Mouse (Mus musculus): ENCODE data around the gene Cmc1. TPM values are rescaled to one million over a fixed set of nuclear protein-coding genes. Genes with fewer than 3 reads are reported as not detected.
A peak's percentile ranks its signal among the peaks of the same experiment; 100 is the strongest.

Cmc1 gene
- polyA plus RNA-seq (2015; fragmentation: Nextera tagmentation; extraction: Ambion mirVana) = 46.2 and 51.2 TPM in 2 replicates

DNA sequence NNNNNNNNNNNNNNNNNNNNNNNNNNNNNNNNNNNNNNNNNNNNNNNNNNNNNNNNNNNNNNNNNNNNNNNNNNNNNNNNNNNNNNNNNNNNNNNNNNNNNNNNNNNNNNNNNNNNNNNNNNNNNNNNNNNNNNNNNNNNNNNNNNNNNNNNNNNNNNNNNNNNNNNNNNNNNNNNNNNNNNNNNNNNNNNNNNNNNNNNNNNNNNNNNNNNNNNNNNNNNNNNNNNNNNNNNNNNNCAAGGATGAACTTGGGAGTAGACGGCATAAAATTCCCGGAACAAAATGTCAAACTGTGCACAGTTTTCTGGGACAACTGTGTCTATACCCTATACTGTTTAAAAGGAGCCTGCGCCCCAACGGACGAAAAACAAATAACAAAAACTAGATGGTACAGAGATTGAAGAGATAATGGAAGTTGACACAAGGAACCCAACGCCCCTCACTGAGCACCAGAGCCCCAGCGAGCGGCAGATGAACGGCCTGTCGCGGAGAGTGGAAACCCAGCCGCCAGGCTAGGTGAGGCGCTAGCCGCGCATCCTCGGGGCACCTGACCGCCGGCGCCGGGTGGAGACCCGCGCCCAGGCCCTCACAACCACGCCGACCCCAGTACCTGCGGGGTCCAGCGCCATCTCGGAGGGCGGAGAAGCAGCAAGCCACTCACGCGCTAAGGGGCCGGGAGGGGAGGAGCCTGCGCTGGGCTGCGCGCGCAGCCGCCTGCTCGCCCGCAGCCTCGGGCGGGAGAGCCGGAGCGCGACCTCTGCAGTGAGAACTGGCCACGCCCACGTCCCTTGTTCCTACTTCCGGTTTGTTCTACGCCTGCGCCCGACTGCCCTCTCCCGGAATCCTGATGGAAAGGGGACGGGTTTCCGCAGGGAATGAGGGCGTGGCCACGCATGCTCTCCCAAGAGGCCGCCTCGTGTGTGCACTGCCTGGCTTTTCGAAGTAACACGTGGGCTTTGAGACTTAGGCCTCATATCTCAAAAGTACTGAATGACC lies at the start of gene Cmc1:
Gene Cmc1, minus strand, starts transcription at position 771 of the 996 bp plus-strand sequence.
- ATAC-seq (peak; percentile 98), DNase-seq (ENCODE audit: low spot score) (peak; percentile 99)
- Histone ChIP-seq H3K9ac (replicated peaks; ENCODE audit: low read depth) (peak within 1 kb of the TSS; percentile 51), H3K27me3 (replicated peaks; ENCODE audit: insufficient read depth, low read length) (no peaks in the 10 kb centered on the region), H3K4me2 (replicated peaks; ENCODE audit: low read depth, low read length) (peak within 1 kb of the TSS; percentile 62), H3K4me1 (ENCODE audit: insufficient read depth, low read depth, low read length) (0 out of 2 replicates have a peak, but pooled peaks cover 2% of the 10 kb centered on the region), H3K4me3 (ENCODE audit: low read depth, low read length) (peak within 1 kb of the TSS; percentile 83), H3K27ac (ENCODE audit: low read length) (peak within 1 kb of the TSS; percentile 60), H3K9me3 (ENCODE audit: low read length) (no peaks in the 10 kb centered on the region), H3K36me3 (ENCODE audit: insufficient read depth, low read length) (no peaks in the 10 kb centered on the region)
- TF ChIP-seq EP300 (IDR thresholded peaks at IDR 0.05) (no peak), CTCF (IDR thresholded peaks at IDR 0.05) (peak; percentile 46)
- 2% methylated on average over 56 of the region's 58 CpGs for WGBS

DNA sequence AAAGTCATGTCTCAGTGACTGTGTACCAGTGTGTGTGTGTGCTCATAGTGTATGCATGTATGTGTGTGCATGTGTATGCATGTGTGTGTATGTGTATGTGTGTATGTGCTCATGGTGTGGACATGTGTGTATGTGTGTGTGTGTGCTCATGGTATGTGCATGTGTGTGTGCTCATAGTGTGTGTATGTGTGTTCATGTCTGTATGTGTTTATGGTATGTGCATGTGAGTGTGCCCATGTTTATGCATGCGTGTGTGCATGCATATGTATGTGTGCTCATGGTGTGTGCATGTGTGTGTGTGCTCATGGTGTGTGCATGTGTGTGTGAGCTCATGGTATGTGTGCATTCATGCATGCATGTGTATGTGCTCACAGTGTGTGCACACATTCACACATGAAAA lies 48.6 kb upstream of the Cmc1 start:
- DNase-seq (ENCODE audit: low spot score) (no peak), ATAC-seq (no peak)
- no peak overlapping the region for H3K27ac ChIP-seq (ENCODE audit: low read length)
- H3K4me2 ChIP-seq (replicated peaks; ENCODE audit: low read depth, low read length) = no peak overlapping the region
- TF ChIP-seq EP300 (IDR thresholded peaks at IDR 0.05) = no peak
- no peak for TF ChIP-seq CTCF (IDR thresholded peaks at IDR 0.05)
- no peaks in the 10 kb centered on the region for H3K36me3 ChIP-seq (ENCODE audit: insufficient read depth, low read length)
- H3K4me3 ChIP-seq (ENCODE audit: low read depth, low read length) = no peak overlapping the region
- WGBS = 90% methylated on average over 1 of the region's 1 CpGs
- no peaks in the 10 kb centered on the region for H3K4me1 ChIP-seq (ENCODE audit: insufficient read depth, low read depth, low read length)
- no peak overlapping the region for H3K9ac ChIP-seq (replicated peaks; ENCODE audit: low read depth)
- no peaks in the 10 kb centered on the region for H3K27me3 ChIP-seq (replicated peaks; ENCODE audit: insufficient read depth, low read length)
- H3K9me3 ChIP-seq (ENCODE audit: low read length) = no peaks in the 10 kb centered on the region

DNA sequence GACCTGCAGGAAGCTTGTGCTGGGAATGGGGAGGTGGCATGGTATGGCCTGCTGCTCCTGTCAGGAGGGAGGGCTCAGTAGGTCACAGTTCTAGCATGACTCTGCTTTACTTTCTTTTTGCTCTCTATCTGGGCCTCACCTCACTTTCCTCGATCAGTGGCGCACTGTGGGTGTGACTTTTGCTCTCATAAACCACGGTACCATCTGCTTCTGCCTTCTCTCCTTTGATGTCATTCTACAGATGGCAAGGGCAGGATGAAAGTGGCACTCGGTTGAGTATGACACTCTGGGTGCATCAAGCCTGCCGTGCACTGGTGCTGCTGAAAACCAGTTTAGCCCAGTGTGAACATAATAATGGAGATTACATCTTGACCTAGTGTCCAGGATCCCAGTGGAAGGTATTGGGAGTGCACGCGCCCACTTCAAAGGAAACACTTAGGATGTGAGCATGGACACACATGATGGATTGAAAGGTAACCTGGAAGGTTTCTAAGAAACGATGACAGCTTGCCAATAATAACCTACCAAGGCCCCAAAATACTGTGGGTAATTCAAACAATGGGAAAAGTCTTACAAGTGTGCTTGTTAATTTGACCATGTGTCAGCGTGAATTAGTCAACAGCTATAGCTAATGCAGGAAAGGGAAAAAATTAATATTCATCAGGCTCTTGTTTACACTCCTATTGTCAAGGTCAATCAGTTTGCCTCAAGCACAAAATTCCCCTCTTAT lies 46.8 kb upstream of the Cmc1 start:
- H3K4me1 ChIP-seq (ENCODE audit: insufficient read depth, low read depth, low read length) = no peaks in the 10 kb centered on the region
- WGBS = 80% methylated on average over 9 of the region's 9 CpGs
- H3K4me2 ChIP-seq (replicated peaks; ENCODE audit: low read depth, low read length) = no peak overlapping the region
- ATAC-seq = no peak
- no peak overlapping the region for H3K27ac ChIP-seq (ENCODE audit: low read length)
- H3K27me3 ChIP-seq (replicated peaks; ENCODE audit: insufficient read depth, low read length) = no peaks in the 10 kb centered on the region
- DNase-seq (ENCODE audit: low spot score) = no peak
- TF ChIP-seq EP300 (IDR thresholded peaks at IDR 0.05) = no peak
- no peak for TF ChIP-seq CTCF (IDR thresholded peaks at IDR 0.05)
- no peaks in the 10 kb centered on the region for H3K36me3 ChIP-seq (ENCODE audit: insufficient read depth, low read length)
- no peak overlapping the region for H3K4me3 ChIP-seq (ENCODE audit: low read depth, low read length)
- no peaks in the 10 kb centered on the region for H3K9me3 ChIP-seq (ENCODE audit: low read length)
- H3K9ac ChIP-seq (replicated peaks; ENCODE audit: low read depth) = no peak overlapping the region

DNA sequence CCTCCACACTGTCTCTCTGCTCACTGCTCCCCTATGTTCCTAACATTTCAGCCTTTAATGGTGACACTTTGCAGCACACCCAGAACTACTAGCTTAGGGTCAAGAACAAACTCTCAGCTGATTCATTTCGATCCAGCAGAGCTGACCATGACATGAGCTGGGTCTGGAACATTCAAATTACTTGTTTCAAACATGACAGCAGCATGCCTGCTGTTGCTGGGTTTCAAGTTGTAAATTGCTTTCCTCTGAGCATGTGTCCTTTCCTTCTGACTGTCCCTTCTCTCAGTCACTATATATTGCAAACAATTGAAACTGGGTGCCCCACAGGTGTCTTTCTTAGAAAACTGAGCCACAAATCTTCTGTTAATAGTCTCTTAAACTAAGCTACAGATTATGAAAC lies 43.3 kb upstream of the Cmc1 start:
- H3K4me3 ChIP-seq (ENCODE audit: low read depth, low read length) = no peak overlapping the region
- H3K27me3 ChIP-seq (replicated peaks; ENCODE audit: insufficient read depth, low read length) = no peaks in the 10 kb centered on the region
- TF ChIP-seq CTCF (IDR thresholded peaks at IDR 0.05) = no peak
- TF ChIP-seq EP300 (IDR thresholded peaks at IDR 0.05) = no peak
- WGBS = 89% methylated on average over 1 of the region's 1 CpGs
- no peak for DNase-seq (ENCODE audit: low spot score)
- ATAC-seq = no peak
- H3K9ac ChIP-seq (replicated peaks; ENCODE audit: low read depth) = no peak overlapping the region
- H3K4me1 ChIP-seq (ENCODE audit: insufficient read depth, low read depth, low read length) = no peaks in the 10 kb centered on the region
- H3K9me3 ChIP-seq (ENCODE audit: low read length) = no peaks in the 10 kb centered on the region
- H3K36me3 ChIP-seq (ENCODE audit: insufficient read depth, low read length) = no peaks in the 10 kb centered on the region
- H3K27ac ChIP-seq (ENCODE audit: low read length) = no peak overlapping the region
- H3K4me2 ChIP-seq (replicated peaks; ENCODE audit: low read depth, low read length) = no peak overlapping the region

DNA sequence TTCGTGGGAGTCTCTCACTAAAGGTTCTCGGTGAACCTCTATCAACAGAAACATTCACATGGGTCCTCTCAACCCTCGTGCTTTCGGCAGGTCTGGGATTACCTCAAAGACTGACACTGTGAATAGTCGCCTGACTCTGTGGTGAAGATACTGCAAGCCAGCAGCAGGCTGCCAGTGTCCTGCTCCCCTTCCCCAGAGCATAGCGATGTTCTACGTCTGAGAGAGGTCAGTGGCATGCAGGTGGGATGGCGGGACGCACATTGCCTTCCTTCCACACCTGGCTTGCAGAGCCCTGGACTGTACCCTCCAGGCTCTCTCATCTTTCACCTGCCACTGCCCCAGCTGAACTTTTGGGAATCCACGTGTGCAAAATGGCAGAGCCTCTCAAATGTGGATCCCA lies 41.3 kb upstream of the Cmc1 start:
- ATAC-seq (no peak), DNase-seq (ENCODE audit: low spot score) (no peak)
- H3K36me3 ChIP-seq (ENCODE audit: insufficient read depth, low read length) = no peaks in the 10 kb centered on the region
- H3K27me3 ChIP-seq (replicated peaks; ENCODE audit: insufficient read depth, low read length) = no peaks in the 10 kb centered on the region
- no peaks in the 10 kb centered on the region for H3K9me3 ChIP-seq (ENCODE audit: low read length)
- H3K4me2 ChIP-seq (replicated peaks; ENCODE audit: low read depth, low read length) = no peak overlapping the region
- no peaks in the 10 kb centered on the region for H3K4me1 ChIP-seq (ENCODE audit: insufficient read depth, low read depth, low read length)
- H3K27ac ChIP-seq (ENCODE audit: low read length) = no peak overlapping the region
- WGBS = 78% methylated on average over 10 of the region's 10 CpGs
- H3K9ac ChIP-seq (replicated peaks; ENCODE audit: low read depth) = no peak overlapping the region
- no peak for TF ChIP-seq EP300 (IDR thresholded peaks at IDR 0.05)
- TF ChIP-seq CTCF (IDR thresholded peaks at IDR 0.05) = no peak
- H3K4me3 ChIP-seq (ENCODE audit: low read depth, low read length) = no peak overlapping the region

DNA sequence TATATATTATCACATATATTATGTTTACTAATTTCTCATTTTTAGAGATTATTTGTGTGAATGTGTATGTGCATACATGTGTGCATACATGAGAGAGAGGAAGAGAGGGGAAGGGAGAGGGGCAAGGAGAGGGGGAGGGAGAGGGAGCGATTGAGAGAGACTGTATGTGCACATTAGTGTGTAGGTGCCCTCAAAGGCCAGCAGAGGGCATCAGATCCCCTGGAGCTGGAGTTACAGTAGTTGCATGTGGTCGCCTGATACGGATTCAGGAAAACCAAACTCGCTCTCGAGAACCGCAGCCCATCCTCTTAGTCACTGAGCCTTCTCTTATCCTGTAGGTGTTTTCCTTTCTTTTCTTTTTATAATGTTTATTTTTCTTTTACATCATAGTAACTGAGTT lies 38.4 kb upstream of the Cmc1 start:
- no peak overlapping the region for H3K4me3 ChIP-seq (ENCODE audit: low read depth, low read length)
- H3K4me1 ChIP-seq (ENCODE audit: insufficient read depth, low read depth, low read length) = no peaks in the 10 kb centered on the region
- DNase-seq (ENCODE audit: low spot score) = no peak
- ATAC-seq = no peak
- H3K27me3 ChIP-seq (replicated peaks; ENCODE audit: insufficient read depth, low read length) = no peaks in the 10 kb centered on the region
- no peak overlapping the region for H3K27ac ChIP-seq (ENCODE audit: low read length)
- H3K4me2 ChIP-seq (replicated peaks; ENCODE audit: low read depth, low read length) = no peak overlapping the region
- TF ChIP-seq EP300 (IDR thresholded peaks at IDR 0.05) (no peak), CTCF (IDR thresholded peaks at IDR 0.05) (peak; percentile 27)
- 88% methylated on average over 6 of the region's 6 CpGs for WGBS
- no peak overlapping the region for H3K9ac ChIP-seq (replicated peaks; ENCODE audit: low read depth)
- H3K9me3 ChIP-seq (ENCODE audit: low read length) = no peaks in the 10 kb centered on the region
- H3K36me3 ChIP-seq (ENCODE audit: insufficient read depth, low read length) = no peaks in the 10 kb centered on the region
